Mouse (Mus musculus): Measurements from ENCODE around the gene Umod. TPM values are rescaled to one million over a fixed set of nuclear protein-coding genes. Genes with fewer than 3 reads are reported as not detected.

Gene Umod
- polyA plus RNA-seq, 1 experiment from 2014 or later = not detected

DNA sequence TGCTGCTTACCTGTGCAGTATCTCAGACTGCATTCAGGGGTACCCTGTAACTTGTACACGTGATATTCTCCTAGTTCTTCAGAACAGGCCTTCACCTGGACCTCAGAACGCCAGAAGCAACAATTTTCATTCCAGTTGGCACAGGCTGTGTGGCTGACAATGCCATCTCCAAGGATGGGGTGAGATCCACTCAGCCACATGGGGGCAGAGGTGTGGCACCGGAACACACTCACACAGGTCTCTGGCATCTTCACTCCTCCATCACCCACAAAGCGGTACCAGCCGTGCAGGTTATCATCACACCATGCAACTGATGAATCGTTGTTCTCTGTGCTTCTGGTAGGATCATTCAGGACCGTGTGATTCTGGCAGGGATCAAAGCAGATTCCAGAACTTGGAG is 24.9 kb downstream of the Umod start:
- 67% methylated on average over 7 of the region's 7 CpGs for WGBS
- TF ChIP-seq EP300 (IDR thresholded peaks at IDR 0.05) (no peak), CTCF (IDR thresholded peaks at IDR 0.05) (no peak)

DNA sequence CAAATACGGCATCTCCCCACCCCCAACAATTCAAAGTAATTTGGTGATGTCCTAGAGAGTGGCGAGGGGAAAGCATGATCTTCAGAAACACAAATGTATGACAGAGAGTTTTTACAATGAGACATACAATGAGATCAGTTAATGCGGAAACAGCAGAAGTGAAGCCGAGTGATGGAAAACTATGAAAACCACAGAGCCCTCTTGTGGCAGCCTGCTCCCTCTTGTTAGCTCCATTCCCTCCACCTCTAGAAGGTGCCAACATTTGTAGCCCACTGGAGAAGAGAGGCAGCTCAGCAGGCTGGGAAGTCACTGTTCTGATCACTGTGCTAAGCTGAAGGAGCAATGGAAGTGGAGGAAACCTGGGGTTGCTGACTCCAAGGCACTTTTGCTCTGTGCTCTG is 35.2 kb downstream of the Umod start:
- Histone ChIP-seq H3K27ac (ENCODE audit: low read length) (no peak overlapping the region), H3K4me2 (replicated peaks; ENCODE audit: low read depth, low read length) (no peak overlapping the region), H3K4me1 (ENCODE audit: insufficient read depth, low read depth, low read length) (no peaks in the 10 kb centered on the region), H3K27me3 (replicated peaks; ENCODE audit: insufficient read depth, low read length) (no peaks in the 10 kb centered on the region), H3K4me3 (ENCODE audit: low read depth, low read length) (no peak overlapping the region), H3K9ac (replicated peaks; ENCODE audit: low read depth) (no peak overlapping the region), H3K36me3 (ENCODE audit: insufficient read depth, low read length) (no peaks in the 10 kb centered on the region), H3K9me3 (ENCODE audit: low read length) (no peaks in the 10 kb centered on the region)
- DNase-seq (ENCODE audit: low spot score) (no peak), ATAC-seq (no peak)
- WGBS = 61% methylated on average over 4 of the region's 4 CpGs
- TF ChIP-seq EP300 (IDR thresholded peaks at IDR 0.05) (no peak), CTCF (IDR thresholded peaks at IDR 0.05) (no peak)

More for the DNA sequence above, 24.9 kb downstream of the Umod start:
- H3K9ac ChIP-seq (replicated peaks; ENCODE audit: low read depth) = no peak overlapping the region
- ATAC-seq (no peak), DNase-seq (ENCODE audit: low spot score) (no peak)
- H3K36me3 ChIP-seq (ENCODE audit: insufficient read depth, low read length) = no peaks in the 10 kb centered on the region
- no peak overlapping the region for H3K4me3 ChIP-seq (ENCODE audit: low read depth, low read length)
- H3K27ac ChIP-seq (ENCODE audit: low read length) = no peak overlapping the region
- H3K4me2 ChIP-seq (replicated peaks; ENCODE audit: low read depth, low read length) = no peak overlapping the region
- no peaks in the 10 kb centered on the region for H3K4me1 ChIP-seq (ENCODE audit: insufficient read depth, low read depth, low read length)
- no peaks in the 10 kb centered on the region for H3K27me3 ChIP-seq (replicated peaks; ENCODE audit: insufficient read depth, low read length)
- H3K9me3 ChIP-seq (ENCODE audit: low read length) = no peaks in the 10 kb centered on the region

- ATAC-seq (no peak), DNase-seq (ENCODE audit: low spot score) (no peak)
- WGBS = 57% methylated on average over 1 of the region's 1 CpGs
- no peaks in the 10 kb centered on the region for H3K27me3 ChIP-seq (replicated peaks; ENCODE audit: insufficient read depth, low read length)
- H3K4me2 ChIP-seq (replicated peaks; ENCODE audit: low read depth, low read length) = no peak overlapping the region
- no peak for TF ChIP-seq EP300 (IDR thresholded peaks at IDR 0.05)
- TF ChIP-seq CTCF (IDR thresholded peaks at IDR 0.05) = no peak
- no peak overlapping the region for H3K4me3 ChIP-seq (ENCODE audit: low read depth, low read length)
- no peaks in the 10 kb centered on the region for H3K9me3 ChIP-seq (ENCODE audit: low read length)
- H3K36me3 ChIP-seq (ENCODE audit: insufficient read depth, low read length) = no peaks in the 10 kb centered on the region
- H3K9ac ChIP-seq (replicated peaks; ENCODE audit: low read depth) = no peak overlapping the region
- no peaks in the 10 kb centered on the region for H3K4me1 ChIP-seq (ENCODE audit: insufficient read depth, low read depth, low read length)
- no peak overlapping the region for H3K27ac ChIP-seq (ENCODE audit: low read length)
Measured at GRCm38 (mm10) chr7:119441938-119442337, 37.1 kb downstream of the Umod start.

DNA sequence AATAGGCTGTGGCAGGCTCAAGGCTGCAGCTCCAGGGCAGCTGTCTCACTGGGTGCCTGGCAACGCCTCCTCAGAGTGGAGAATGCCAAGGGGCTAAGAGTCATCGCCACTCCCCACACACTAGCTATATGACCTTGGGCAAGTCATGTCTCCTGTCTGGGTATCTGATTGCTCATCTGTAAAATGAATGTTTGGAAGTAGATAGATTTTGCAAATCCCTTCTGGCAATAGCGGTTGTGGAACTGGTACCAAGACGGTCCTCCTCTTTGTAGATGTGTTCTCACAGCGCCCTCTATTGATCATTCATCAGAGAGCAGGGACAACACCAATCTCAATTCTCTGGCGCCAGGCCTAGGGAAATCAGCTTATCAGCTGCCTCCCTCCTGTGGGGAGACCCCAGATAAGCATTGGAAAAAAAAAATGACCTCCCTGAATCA is 51.9 kb downstream of the Umod start:
- ATAC-seq = no peak

DNA sequence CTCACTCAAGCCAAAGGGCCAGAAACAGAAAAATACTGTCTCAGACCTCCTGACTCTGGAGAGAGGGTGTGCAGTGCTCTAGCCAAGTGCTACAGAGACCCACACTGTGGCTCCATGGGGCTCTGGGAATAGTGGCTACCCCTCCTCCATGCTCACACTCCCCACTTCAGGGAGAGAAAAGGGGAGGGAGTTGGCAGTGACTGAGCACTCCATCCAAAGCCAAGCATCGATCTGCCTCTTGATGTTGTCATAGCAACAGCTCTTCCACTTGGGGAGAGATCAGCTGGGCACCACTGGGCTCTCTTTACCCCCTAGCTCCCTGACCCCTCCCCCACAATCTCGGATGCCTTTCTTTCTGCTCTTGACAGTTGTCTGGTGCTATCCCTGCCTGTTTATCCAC is 58.4 kb downstream of the Umod start:
- Histone ChIP-seq H3K9ac (replicated peaks; ENCODE audit: low read depth) (no peak overlapping the region), H3K9me3 (ENCODE audit: low read length) (no peaks in the 10 kb centered on the region), H3K4me1 (ENCODE audit: insufficient read depth, low read depth, low read length) (no peaks in the 10 kb centered on the region), H3K36me3 (ENCODE audit: insufficient read depth, low read length) (no peaks in the 10 kb centered on the region), H3K4me3 (ENCODE audit: low read depth, low read length) (no peak overlapping the region), H3K4me2 (replicated peaks; ENCODE audit: low read depth, low read length) (no peak overlapping the region), H3K27me3 (replicated peaks; ENCODE audit: insufficient read depth, low read length) (no peaks in the 10 kb centered on the region), H3K27ac (ENCODE audit: low read length) (no peak overlapping the region)
- no peak for DNase-seq (ENCODE audit: low spot score)
- TF ChIP-seq EP300 (IDR thresholded peaks at IDR 0.05) (no peak), CTCF (IDR thresholded peaks at IDR 0.05) (no peak)
- 0% methylated on average over 2 of the region's 2 CpGs for WGBS
- ATAC-seq = no peak

More for the DNA sequence above, 51.9 kb downstream of the Umod start:
- no peak for DNase-seq (ENCODE audit: low spot score)
- Histone ChIP-seq H3K27me3 (replicated peaks; ENCODE audit: insufficient read depth, low read length) (no peaks in the 10 kb centered on the region), H3K36me3 (ENCODE audit: insufficient read depth, low read length) (no peaks in the 10 kb centered on the region), H3K9ac (replicated peaks; ENCODE audit: low read depth) (no peak overlapping the region), H3K9me3 (ENCODE audit: low read length) (no peaks in the 10 kb centered on the region), H3K4me2 (replicated peaks; ENCODE audit: low read depth, low read length) (no peak overlapping the region), H3K27ac (ENCODE audit: low read length) (no peak overlapping the region), H3K4me1 (ENCODE audit: insufficient read depth, low read depth, low read length) (no peaks in the 10 kb centered on the region), H3K4me3 (ENCODE audit: low read depth, low read length) (no peak overlapping the region)
- WGBS = 17% methylated on average over 6 of the region's 6 CpGs
- TF ChIP-seq EP300 (IDR thresholded peaks at IDR 0.05) (no peak), CTCF (IDR thresholded peaks at IDR 0.05) (peak; percentile 35)

GRCm38 (mm10) chr7:119418523-119418922 is 60.6 kb downstream of the Umod start:
- Histone ChIP-seq H3K27ac (ENCODE audit: low read length) (no peak overlapping the region), H3K9me3 (ENCODE audit: low read length) (no peaks in the 10 kb centered on the region), H3K4me1 (ENCODE audit: insufficient read depth, low read depth, low read length) (no peaks in the 10 kb centered on the region), H3K36me3 (ENCODE audit: insufficient read depth, low read length) (no peaks in the 10 kb centered on the region), H3K4me2 (replicated peaks; ENCODE audit: low read depth, low read length) (no peak overlapping the region), H3K4me3 (ENCODE audit: low read depth, low read length) (no peak overlapping the region), H3K9ac (replicated peaks; ENCODE audit: low read depth) (no peak overlapping the region), H3K27me3 (replicated peaks; ENCODE audit: insufficient read depth, low read length) (no peaks in the 10 kb centered on the region)
- DNase-seq (ENCODE audit: low spot score) (no peak), ATAC-seq (no peak)
- TF ChIP-seq CTCF (IDR thresholded peaks at IDR 0.05) = no peak
- no peak for TF ChIP-seq EP300 (IDR thresholded peaks at IDR 0.05)
- WGBS = 58% methylated on average over 1 of the region's 1 CpGs

Other genes starting within 250 kb of the Umod start
- 0.20 and 0.26 TPM in 2 replicates for gene Gp2, start 20.0 kb downstream of the Umod start, polyA plus RNA-seq (2015; fragmentation: Nextera tagmentation; extraction: Ambion mirVana)
- 0.11 TPM in 1 of 2 replicates, not detected in the other for gene Acsm5, start 40.2 kb upstream of the Umod start, polyA plus RNA-seq (2015; fragmentation: Nextera tagmentation; extraction: Ambion mirVana)
- not detected in 2 replicates for gene Pdilt, start 44.2 kb upstream of the Umod start, polyA plus RNA-seq (2015; fragmentation: Nextera tagmentation; extraction: Ambion mirVana)
- not detected in 2 replicates for gene Acsm2, start 75.1 kb upstream of the Umod start, polyA plus RNA-seq (2015; fragmentation: Nextera tagmentation; extraction: Ambion mirVana)
- gene Acsm1, start 127.7 kb upstream of the Umod start, polyA plus RNA-seq (2015; fragmentation: Nextera tagmentation; extraction: Ambion mirVana) = 3.6 and 3.7 TPM in 2 replicates
- not detected in 2 replicates for gene Acsm4, start 210.7 kb upstream of the Umod start, polyA plus RNA-seq (2015; fragmentation: Nextera tagmentation; extraction: Ambion mirVana)
- gene Thumpd1, start 241.5 kb upstream of the Umod start, polyA plus RNA-seq (2015; fragmentation: Nextera tagmentation; extraction: Ambion mirVana) = 28.5 and 30.4 TPM in 2 replicates